Mouse (Mus musculus) embryo, embryonic 9.5 days (tissue): ENCODE measurements around the gene Rgs11.

ENCODE experiments used
- DNase-seq: peaks from one replicate; pipeline ENCODE4 v3.0.0-alpha.2; 2017; ENCODE audit errors: extremely low spot score

The Rgs11 gene

GRCm38 (mm10) chr17:26231156-26231555, 28.4 kb downstream of the Rgs11 start:
- no peak for DNase-seq

- no peak for DNase-seq
These were observed 30.1 kb downstream of the Rgs11 start for GRCm38 (mm10) chr17:26232863-26233262.

GRCm38 (mm10) chr17:26234386-26234785, 31.6 kb downstream of the Rgs11 start:
- no peak for DNase-seq

- DNase-seq = no peak
These were observed 32.5 kb downstream of the Rgs11 start for GRCm38 (mm10) chr17:26235077-26235815.

GRCm38 (mm10) chr17:26237667-26238066, 34.9 kb downstream of the Rgs11 start:
- no peak for DNase-seq

- no peak for DNase-seq
These were observed 36.8 kb downstream of the Rgs11 start for GRCm38 (mm10) chr17:26239551-26239950.

- DNase-seq = no peak
These were observed 37.5 kb downstream of the Rgs11 start for GRCm38 (mm10) chr17:26240120-26240790.

- no peak for DNase-seq
These were observed 38.2 kb downstream of the Rgs11 start for GRCm38 (mm10) chr17:26240990-26241389.

GRCm38 (mm10) chr17:26243471-26244100, 40.8 kb downstream of the Rgs11 start:
- DNase-seq = no peak

GRCm38 (mm10) chr17:26244101-26244841, 41.5 kb downstream of the Rgs11 start, which contains the start of gene Fam234a:
Gene Fam234a, minus strand, starts transcription at chr17:26244242.
- DNase-seq = peak; percentile 97

GRCm38 (mm10) chr17:26251886-26252538, 49.3 kb downstream of the Rgs11 start:
- DNase-seq = no peak

GRCm38 (mm10) chr17:26252539-26253251, 49.9 kb downstream of the Rgs11 start, which contains the start of gene Luc7l:
Gene Luc7l, plus strand, starts transcription at chr17:26252896.
- DNase-seq = peak; percentile 94

GRCm38 (mm10) chr17:26253399-26253798, 50.6 kb downstream of the Rgs11 start:
- no peak for DNase-seq

GRCm38 (mm10) chr17:26255313-26255712, 52.6 kb downstream of the Rgs11 start:
- no peak for DNase-seq
